Mouse (Mus musculus): ENCODE results near the gene Rapgef6. TPM values are rescaled to one million over a fixed set of nuclear protein-coding genes. Genes with fewer than 3 reads are reported as not detected.

Gene Rapgef6
- polyA plus RNA-seq, 1 experiment, result 15.7 TPM

GRCm38 (mm10) chr11:54523431-54524001 lies 869 bp downstream of the Rapgef6 start:
- H3K4me3 ChIP-seq (ENCODE audit: insufficient read depth, low read length), result peak overlapping the region; percentile 57
- H3K4me1 ChIP-seq (ENCODE audit: control insufficient read depth, insufficient read depth, low read length), result no peaks in the 10 kb centered on the region; the same call in 1 of the 2 replicates
- no peak overlapping the region for H3K27ac ChIP-seq (ENCODE audit: insufficient read depth, low read length)
- no peak for TF ChIP-seq CTCF (IDR thresholded peaks at IDR 0.05; ENCODE audit: extremely low read depth, insufficient read depth, low read length)
- TF ChIP-seq POLR2A (IDR thresholded peaks at IDR 0.05; ENCODE audit: extremely low read depth, insufficient read depth, low read length), result no peak

DNA sequence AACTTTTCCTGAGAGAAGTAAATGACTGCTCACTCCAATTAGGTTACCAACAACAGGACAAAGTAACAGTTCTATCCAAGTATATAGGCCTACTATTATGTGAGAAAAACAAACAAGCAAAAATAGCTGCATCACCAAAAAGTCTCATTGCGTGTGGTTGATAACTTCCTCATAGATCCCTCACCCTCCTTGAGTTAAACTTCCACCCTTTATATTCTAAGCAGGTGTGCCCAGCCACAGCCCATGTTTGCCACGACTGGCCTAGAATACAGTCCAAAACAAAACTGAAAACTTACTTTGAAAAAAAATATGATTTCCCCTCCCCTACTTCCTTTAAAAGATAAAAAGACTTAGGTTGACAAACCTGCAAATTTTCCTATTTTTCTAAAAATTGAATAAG lies 5.4 kb downstream of the Rapgef6 start:
- no peak overlapping the region for H3K4me3 ChIP-seq (ENCODE audit: insufficient read depth, low read length)
- H3K27ac ChIP-seq (ENCODE audit: insufficient read depth, low read length), result no peak overlapping the region
- H3K4me1 ChIP-seq (ENCODE audit: control insufficient read depth, insufficient read depth, low read length), result no peaks in the 10 kb centered on the region; the same call in 1 of the 2 replicates
- TF ChIP-seq POLR2A (IDR thresholded peaks at IDR 0.05; ENCODE audit: extremely low read depth, insufficient read depth, low read length), result no peak

DNA sequence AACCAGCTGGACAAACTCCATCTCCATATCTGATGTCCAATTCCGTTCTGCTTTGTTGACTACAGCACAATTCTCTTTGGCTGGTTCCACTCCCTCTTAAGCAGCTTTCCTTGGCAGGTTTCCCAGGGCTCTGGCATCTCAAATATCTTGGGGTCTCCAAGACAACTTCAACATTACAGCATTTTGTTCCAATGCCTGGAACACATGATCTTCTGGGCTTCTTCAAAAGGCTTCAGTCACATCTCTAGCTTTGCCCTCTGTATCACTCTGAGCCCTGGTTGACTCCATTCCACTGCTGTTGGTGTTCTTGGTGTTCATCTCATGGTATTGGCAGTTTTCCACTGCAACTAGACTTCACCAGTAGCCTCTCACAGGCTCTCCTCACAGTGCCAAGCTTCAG lies 7.7 kb downstream of the Rapgef6 start:
- TF ChIP-seq POLR2A (IDR thresholded peaks at IDR 0.05; ENCODE audit: extremely low read depth, insufficient read depth, low read length) (no peak), CTCF (IDR thresholded peaks at IDR 0.05; ENCODE audit: extremely low read depth, insufficient read depth, low read length) (no peak)
- H3K4me1 ChIP-seq (ENCODE audit: control insufficient read depth, insufficient read depth, low read length), result no peaks in the 10 kb centered on the region
- H3K4me3 ChIP-seq (ENCODE audit: insufficient read depth, low read length), result no peak overlapping the region
- no peak overlapping the region for H3K27ac ChIP-seq (ENCODE audit: insufficient read depth, low read length)

DNA sequence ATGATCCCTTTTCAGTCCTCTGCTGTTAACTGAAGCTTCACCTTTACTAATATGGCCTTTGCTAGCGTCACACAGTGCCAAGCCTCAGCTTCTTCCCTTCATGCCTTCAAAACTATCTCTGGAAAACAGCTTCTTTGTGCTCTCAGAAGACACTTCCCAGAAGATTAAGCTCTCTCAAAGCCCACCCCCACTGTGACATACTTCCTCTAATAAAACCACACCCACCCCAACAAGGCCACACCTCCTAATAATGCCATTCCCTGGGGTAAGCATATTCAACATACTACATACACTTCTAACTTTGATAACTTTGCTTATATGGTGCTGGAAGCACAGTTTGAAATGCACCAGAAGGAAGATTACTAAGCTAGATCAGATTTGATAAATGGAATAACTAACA lies 8.3 kb downstream of the Rapgef6 start:
- no peak overlapping the region for H3K27ac ChIP-seq (ENCODE audit: insufficient read depth, low read length)
- TF ChIP-seq CTCF (IDR thresholded peaks at IDR 0.05; ENCODE audit: extremely low read depth, insufficient read depth, low read length), result no peak
- no peak for TF ChIP-seq POLR2A (IDR thresholded peaks at IDR 0.05; ENCODE audit: extremely low read depth, insufficient read depth, low read length)
- H3K4me1 ChIP-seq (ENCODE audit: control insufficient read depth, insufficient read depth, low read length), result no peaks in the 10 kb centered on the region
- no peak overlapping the region for H3K4me3 ChIP-seq (ENCODE audit: insufficient read depth, low read length)

DNA sequence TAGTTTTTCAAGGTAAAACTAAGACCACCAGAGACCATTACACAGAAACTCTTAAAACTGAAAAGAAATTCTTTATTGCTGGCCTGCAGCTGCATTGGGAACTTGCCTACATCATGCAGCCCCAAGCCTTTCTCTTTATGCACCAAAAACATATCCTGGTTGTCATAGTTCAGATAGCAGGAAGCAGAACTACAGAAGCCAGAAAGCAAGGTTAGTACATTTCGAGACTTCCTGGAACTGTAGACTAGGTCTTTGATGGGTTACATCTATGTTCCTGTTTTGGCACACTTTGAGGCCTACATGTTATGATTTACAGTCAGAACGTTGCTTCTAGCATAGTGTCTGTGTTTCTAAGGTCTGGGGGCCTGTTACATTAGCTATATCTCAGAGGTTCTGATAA lies 11.2 kb downstream of the Rapgef6 start:
- H3K4me1 ChIP-seq (ENCODE audit: control insufficient read depth, insufficient read depth, low read length), result no peaks in the 10 kb centered on the region
- H3K27ac ChIP-seq (ENCODE audit: insufficient read depth, low read length), result no peak overlapping the region
- H3K4me3 ChIP-seq (ENCODE audit: insufficient read depth, low read length), result no peak overlapping the region
- no peak for TF ChIP-seq CTCF (IDR thresholded peaks at IDR 0.05; ENCODE audit: extremely low read depth, insufficient read depth, low read length)
- no peak for TF ChIP-seq POLR2A (IDR thresholded peaks at IDR 0.05; ENCODE audit: extremely low read depth, insufficient read depth, low read length)

DNA sequence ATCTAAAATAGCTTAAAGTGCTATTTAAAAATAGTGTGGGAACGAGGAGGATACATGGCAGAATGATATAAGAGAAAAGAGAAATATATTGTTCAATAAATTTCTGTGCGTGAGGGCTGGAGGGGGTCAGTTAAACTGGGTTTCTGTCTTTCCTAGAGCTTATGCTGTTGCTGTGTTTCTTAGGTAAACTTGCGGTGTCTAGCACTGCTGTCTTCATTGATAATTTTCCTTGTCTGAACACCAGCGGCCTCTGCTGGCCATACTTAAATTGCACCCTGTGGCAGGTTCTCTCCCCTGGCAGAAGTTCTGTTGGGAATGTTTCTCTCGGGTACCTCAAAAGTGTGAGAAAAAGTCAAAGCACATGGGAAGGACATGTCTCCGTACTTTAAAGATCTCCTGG lies 12.2 kb downstream of the Rapgef6 start:
- H3K4me1 ChIP-seq (ENCODE audit: control insufficient read depth, insufficient read depth, low read length), result no peaks in the 10 kb centered on the region
- no peak overlapping the region for H3K4me3 ChIP-seq (ENCODE audit: insufficient read depth, low read length)
- TF ChIP-seq POLR2A (IDR thresholded peaks at IDR 0.05; ENCODE audit: extremely low read depth, insufficient read depth, low read length), result no peak
- peak; percentile 76 for TF ChIP-seq CTCF (IDR thresholded peaks at IDR 0.05; ENCODE audit: extremely low read depth, insufficient read depth, low read length)

DNA sequence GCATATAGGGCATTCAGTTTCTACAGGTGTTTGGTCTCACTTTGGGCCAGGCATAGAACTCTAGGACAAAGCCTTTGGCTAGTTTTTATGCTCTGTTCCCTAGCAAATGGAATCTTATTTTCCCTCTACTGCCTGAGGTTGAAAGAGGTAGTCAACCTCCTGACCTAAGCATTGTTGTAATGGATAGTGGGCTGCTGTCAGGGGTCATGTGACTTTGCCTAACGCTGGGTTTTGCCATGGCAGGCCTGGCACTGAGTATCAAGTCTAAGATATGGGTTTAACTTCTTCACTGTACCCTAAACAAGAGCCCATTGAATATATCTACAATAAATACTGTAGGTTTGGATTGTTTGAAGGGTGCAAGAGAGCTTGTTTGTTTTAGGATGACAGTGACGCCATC lies 16.4 kb downstream of the Rapgef6 start:
- TF ChIP-seq POLR2A (IDR thresholded peaks at IDR 0.05; ENCODE audit: extremely low read depth, insufficient read depth, low read length) (no peak), CTCF (IDR thresholded peaks at IDR 0.05; ENCODE audit: extremely low read depth, insufficient read depth, low read length) (no peak)
- H3K4me3 ChIP-seq (ENCODE audit: insufficient read depth, low read length), result no peak overlapping the region
- no peaks in the 10 kb centered on the region for H3K4me1 ChIP-seq (ENCODE audit: control insufficient read depth, insufficient read depth, low read length)
- no peak overlapping the region for H3K27ac ChIP-seq (ENCODE audit: insufficient read depth, low read length)

More for the DNA sequence above, 12.2 kb downstream of the Rapgef6 start:
- H3K27ac ChIP-seq (ENCODE audit: insufficient read depth, low read length), result no peak overlapping the region

- no peak overlapping the region for H3K27ac ChIP-seq (ENCODE audit: insufficient read depth, low read length)
- H3K4me3 ChIP-seq (ENCODE audit: insufficient read depth, low read length), result no peak overlapping the region
- TF ChIP-seq CTCF (IDR thresholded peaks at IDR 0.05; ENCODE audit: extremely low read depth, insufficient read depth, low read length) (no peak), POLR2A (IDR thresholded peaks at IDR 0.05; ENCODE audit: extremely low read depth, insufficient read depth, low read length) (no peak)
- no peaks in the 10 kb centered on the region for H3K4me1 ChIP-seq (ENCODE audit: control insufficient read depth, insufficient read depth, low read length)
Observed at GRCm38 (mm10) chr11:54539486-54539885, 16.8 kb downstream of the Rapgef6 start.

DNA sequence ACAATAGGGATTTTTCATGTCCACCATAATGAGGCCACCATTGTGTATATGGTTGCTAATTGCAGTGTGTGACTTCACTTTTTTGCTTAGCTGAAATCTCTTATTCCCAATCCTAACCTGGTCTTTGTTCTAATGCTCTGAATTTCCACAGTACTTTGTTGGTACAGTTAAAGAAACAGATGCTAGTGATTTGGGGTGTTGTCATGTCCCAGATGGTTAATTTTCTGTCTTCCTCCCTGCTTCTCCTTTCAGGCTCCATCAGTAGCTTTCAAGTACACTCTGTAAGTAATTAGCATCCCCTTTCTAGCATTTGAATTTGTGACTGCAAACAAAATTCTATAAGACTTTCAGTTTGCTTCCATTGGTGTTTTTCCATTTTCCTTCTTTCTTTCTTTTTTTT lies 17.7 kb downstream of the Rapgef6 start:
- TF ChIP-seq POLR2A (IDR thresholded peaks at IDR 0.05; ENCODE audit: extremely low read depth, insufficient read depth, low read length) (no peak), CTCF (IDR thresholded peaks at IDR 0.05; ENCODE audit: extremely low read depth, insufficient read depth, low read length) (no peak)
- Histone ChIP-seq H3K4me3 (ENCODE audit: insufficient read depth, low read length) (no peak overlapping the region), H3K27ac (ENCODE audit: insufficient read depth, low read length) (no peak overlapping the region), H3K4me1 (ENCODE audit: control insufficient read depth, insufficient read depth, low read length) (no peaks in the 10 kb centered on the region)

DNA sequence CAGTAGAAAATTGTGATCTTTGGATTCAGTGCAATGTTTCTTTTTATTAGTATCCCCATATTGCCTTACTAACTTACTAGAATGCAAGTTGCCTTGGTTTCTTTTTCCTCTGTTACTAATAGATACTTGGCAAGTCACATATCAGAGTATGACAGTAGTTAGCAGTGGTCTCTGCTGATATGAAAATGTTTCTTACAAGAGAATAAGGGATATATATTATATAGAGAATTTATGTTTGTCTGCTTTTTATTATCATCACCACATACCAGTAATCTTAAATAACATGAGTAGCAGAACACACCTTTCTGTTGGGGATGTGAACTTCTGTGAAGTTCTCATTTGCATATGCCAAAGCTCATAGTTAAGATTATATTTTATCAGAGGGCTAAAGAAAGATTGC lies 19.8 kb downstream of the Rapgef6 start:
- Histone ChIP-seq H3K27ac (ENCODE audit: insufficient read depth, low read length) (no peak overlapping the region), H3K4me1 (ENCODE audit: control insufficient read depth, insufficient read depth, low read length) (no peaks in the 10 kb centered on the region), H3K4me3 (ENCODE audit: insufficient read depth, low read length) (no peak overlapping the region)
- no peak for TF ChIP-seq POLR2A (IDR thresholded peaks at IDR 0.05; ENCODE audit: extremely low read depth, insufficient read depth, low read length)
- TF ChIP-seq CTCF (IDR thresholded peaks at IDR 0.05; ENCODE audit: extremely low read depth, insufficient read depth, low read length), result no peak

All from cortical plate, adult 2 months (tissue).